Mouse (Mus musculus) heart, adult 2 months (tissue): ENCODE results near the gene Vwa3b.

Source experiments
- CTCF ChIP-seq: fragments of 200-600 bp; IDR thresholded peaks from 2 replicates; pipeline ENCODE4 v1.8.1; 2022; ENCODE audit warnings: antibody characterized with exemption, mild to moderate bottlenecking, moderate library complexity
- EP300 ChIP-seq: fragments of 200-500 bp; IDR thresholded peaks from 2 replicates; pipeline ENCODE4 v1.6.1; 2011; ENCODE audit warnings: low read depth, low read length, control low read depth; ENCODE audit not compliant: insufficient read depth
- POLR2A ChIP-seq: fragments of 200-500 bp; IDR thresholded peaks from 2 replicates; pipeline ENCODE4 v1.6.1; 2011; ENCODE audit warnings: mild to moderate bottlenecking, low read depth, low read length, control low read depth; ENCODE audit not compliant: insufficient read depth

DNA sequence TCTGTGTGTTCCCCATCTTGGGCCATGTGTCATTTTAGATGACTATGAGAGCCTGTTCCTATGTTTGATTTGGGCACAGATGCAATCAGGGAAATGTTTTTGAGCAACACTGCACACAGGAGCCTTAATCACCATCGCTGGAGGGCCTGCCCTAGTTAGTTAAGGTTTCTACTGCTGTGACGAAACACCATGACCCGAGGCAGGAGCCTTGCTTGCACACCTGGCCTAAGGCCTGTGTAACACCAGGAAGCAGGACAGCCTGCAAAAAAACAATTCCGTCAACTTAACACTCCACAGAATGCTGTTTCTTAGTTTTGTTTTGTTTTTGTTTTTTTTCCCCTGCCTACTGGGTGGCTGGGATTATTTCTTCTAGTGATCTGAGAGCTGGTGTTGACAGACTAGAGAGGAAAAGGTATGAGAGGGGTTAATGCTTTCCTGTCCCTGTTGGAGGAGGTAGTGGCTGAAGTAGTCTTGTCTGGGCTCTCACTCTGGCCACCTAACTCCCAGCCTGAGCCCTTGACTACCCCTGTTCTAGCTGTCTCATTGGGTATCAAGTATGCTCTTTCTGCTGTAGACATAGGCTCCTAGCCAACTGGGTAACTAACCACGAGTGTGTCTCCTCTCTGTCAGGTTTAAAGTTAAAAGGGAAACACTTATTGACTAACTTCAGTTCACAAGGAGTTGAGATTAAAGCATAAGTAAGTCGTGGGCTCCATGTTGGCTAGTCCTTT is 30.6 kb downstream of the Vwa3b start:
- TF ChIP-seq EP300 (no peak), POLR2A (no peak), CTCF (no peak)
